Mouse (Mus musculus): ENCODE results near the gene Zbtb7a. TPM values are rescaled to one million over a fixed set of nuclear protein-coding genes. Genes with fewer than 3 reads are reported as not detected.

Gene Zbtb7a
- total and polyA plus RNA-seq, 2 experiments from 2014 or later, result 22.3 to 37.3 TPM

DNA sequence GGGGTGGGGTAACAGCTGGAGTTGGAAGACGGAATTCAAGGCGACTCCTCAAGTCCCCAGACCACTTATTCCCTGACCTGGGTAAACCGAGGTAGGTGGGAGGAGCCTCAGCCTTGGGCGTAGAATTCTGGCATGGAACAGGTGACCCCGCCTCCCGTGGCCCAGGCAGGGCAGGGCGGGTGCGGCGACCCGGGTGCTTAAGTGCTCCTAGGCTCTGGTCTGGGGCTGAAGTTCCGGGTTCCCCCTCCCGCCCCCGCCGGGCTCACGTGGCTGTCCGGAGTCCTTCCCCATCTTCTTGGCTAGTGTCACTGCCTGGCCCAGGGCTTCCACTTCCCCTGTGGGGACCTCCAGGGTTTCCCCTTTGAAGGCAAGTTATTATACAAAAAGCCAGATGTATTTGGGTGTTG is 836 bp upstream of the Zbtb7a start:
- no peak for DNase-seq (ENCODE audit: low spot score)
- ATAC-seq, result no peak

DNA sequence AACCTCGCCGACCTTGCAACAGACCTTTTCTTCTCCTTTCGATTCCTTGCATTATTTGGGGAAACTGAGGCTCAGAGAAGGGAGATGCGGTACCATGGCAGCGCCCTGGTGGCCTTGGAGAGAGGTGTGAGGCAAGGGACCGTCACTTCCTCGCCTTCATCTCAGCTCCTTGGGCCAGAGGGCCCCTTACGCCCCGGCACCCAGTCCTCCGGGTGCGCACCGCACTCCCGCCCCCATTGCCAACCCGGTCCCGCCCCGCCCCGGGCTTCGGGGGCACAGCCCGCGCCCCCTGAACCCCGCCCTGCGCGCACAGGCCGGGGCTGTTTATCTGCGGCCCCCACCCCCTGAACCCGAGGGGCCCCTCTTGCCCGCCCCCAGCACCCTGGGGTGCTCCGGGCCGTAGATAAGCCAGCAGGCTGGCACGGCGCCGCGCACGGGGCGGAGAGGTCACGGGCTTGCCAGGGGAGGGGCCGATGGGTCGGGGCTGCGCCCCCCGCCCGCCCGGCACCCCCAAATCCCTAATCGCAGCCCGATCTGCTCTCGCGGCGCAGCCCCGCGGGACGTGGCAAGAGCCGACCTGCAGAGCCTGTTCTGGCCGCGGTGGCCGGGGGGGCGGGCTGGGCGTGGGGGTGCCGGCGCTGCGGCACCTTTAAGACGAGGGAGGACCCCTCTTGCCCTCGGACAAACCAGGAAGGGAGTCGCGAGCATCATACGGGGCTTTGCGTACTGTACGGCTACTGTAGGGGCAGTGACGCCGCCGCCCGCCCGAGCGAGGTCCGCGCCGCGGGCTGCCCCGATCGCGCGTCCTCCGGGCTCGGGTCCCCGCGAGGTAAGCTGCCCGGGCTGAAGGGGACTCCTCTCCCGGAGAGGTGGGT is 1.0 kb downstream of the Zbtb7a start:
- DNase-seq (ENCODE audit: low spot score) (peak; percentile 85), ATAC-seq (peak; percentile 30)
- Histone ChIP-seq H3K9me3 (ENCODE audit: low read length) (no peaks in the 10 kb centered on the region), H3K4me2 (ENCODE audit: low read depth, low read length) (peak overlapping the region; percentile 99), H3K27ac (peak overlapping the region; percentile 96), H3K9ac (replicated peaks; ENCODE audit: low read length) (peak overlapping the region; percentile 96), H3K4me3 (ENCODE audit: low read length) (peak overlapping the region; percentile 94), H3K36me3 (ENCODE audit: insufficient read depth, low read length) (no peaks in the 10 kb centered on the region), H3K4me1 (ENCODE audit: insufficient read depth, low read length) (peaks cover 25% of the 10 kb centered on the region), H3K27me3 (ENCODE audit: insufficient read depth, low read length) (peaks cover 9% of the 10 kb centered on the region)
- TF ChIP-seq CTCF (IDR thresholded peaks at IDR 0.05; ENCODE audit: low read depth), result peak; percentile 7; the same call in 1 of the 2 replicates
- WGBS, result under 1% methylated on average over 76 of the region's 86 CpGs

More for the DNA sequence above, 836 bp upstream of the Zbtb7a start:
- Histone ChIP-seq H3K4me3 (ENCODE audit: low read length) (no peak overlapping the region), H3K27ac (no peak overlapping the region), H3K27me3 (ENCODE audit: insufficient read depth, low read length) (peaks cover 14% of the 10 kb centered on the region), H3K4me2 (ENCODE audit: low read depth, low read length) (no peak overlapping the region; the same call in 1 of the 2 replicates), H3K4me1 (ENCODE audit: insufficient read depth, low read length) (peaks cover 17% of the 10 kb centered on the region), H3K9ac (replicated peaks; ENCODE audit: low read length) (no peak overlapping the region), H3K9me3 (ENCODE audit: low read length) (no peaks in the 10 kb centered on the region), H3K36me3 (ENCODE audit: insufficient read depth, low read length) (no peaks in the 10 kb centered on the region)
- 4% methylated on average over 16 of the region's 16 CpGs for WGBS
- TF ChIP-seq CTCF (IDR thresholded peaks at IDR 0.05; ENCODE audit: low read depth), result no peak

DNA sequence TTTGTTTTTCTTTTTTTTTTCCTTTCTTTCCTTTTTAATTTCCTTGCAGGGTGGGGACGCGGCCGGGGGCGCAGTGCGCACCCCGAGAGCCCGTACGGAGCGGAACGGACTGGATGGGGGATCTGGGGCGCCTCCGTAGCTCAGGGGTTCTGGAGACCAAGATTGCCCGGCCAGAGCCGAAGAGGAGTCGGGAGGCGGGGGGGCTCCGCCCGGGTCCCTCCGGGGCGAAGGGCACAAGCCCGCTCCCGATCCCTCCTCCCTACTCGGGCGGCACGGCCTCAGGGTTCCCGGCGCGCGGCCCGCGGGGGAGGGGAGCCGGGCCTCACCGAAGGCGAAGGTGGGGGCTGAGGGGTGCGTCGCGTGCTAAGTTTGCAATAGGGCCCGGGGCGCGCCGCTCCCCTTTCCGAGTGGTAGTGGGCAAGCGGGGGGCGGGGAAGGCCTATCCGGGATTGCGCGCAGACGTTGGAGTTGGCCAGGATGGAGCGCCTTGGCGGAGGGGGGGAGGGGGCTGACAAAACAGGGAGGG is 1.7 kb downstream of the Zbtb7a start:
- TF ChIP-seq CTCF (IDR thresholded peaks at IDR 0.05; ENCODE audit: low read depth), result no peak
- DNase-seq (ENCODE audit: low spot score) (no peak), ATAC-seq (peak; percentile 52)
- Histone ChIP-seq H3K27me3 (ENCODE audit: insufficient read depth, low read length) (peaks cover 9% of the 10 kb centered on the region), H3K4me3 (ENCODE audit: low read length) (peak overlapping the region; percentile 94), H3K9ac (replicated peaks; ENCODE audit: low read length) (peak overlapping the region; percentile 96), H3K27ac (peak overlapping the region; percentile 96), H3K9me3 (ENCODE audit: low read length) (no peaks in the 10 kb centered on the region), H3K36me3 (ENCODE audit: insufficient read depth, low read length) (no peaks in the 10 kb centered on the region), H3K4me2 (ENCODE audit: low read depth, low read length) (peak overlapping the region; percentile 99), H3K4me1 (ENCODE audit: insufficient read depth, low read length) (peaks cover 25% of the 10 kb centered on the region)
- under 1% methylated on average over 49 of the region's 50 CpGs for WGBS

DNA sequence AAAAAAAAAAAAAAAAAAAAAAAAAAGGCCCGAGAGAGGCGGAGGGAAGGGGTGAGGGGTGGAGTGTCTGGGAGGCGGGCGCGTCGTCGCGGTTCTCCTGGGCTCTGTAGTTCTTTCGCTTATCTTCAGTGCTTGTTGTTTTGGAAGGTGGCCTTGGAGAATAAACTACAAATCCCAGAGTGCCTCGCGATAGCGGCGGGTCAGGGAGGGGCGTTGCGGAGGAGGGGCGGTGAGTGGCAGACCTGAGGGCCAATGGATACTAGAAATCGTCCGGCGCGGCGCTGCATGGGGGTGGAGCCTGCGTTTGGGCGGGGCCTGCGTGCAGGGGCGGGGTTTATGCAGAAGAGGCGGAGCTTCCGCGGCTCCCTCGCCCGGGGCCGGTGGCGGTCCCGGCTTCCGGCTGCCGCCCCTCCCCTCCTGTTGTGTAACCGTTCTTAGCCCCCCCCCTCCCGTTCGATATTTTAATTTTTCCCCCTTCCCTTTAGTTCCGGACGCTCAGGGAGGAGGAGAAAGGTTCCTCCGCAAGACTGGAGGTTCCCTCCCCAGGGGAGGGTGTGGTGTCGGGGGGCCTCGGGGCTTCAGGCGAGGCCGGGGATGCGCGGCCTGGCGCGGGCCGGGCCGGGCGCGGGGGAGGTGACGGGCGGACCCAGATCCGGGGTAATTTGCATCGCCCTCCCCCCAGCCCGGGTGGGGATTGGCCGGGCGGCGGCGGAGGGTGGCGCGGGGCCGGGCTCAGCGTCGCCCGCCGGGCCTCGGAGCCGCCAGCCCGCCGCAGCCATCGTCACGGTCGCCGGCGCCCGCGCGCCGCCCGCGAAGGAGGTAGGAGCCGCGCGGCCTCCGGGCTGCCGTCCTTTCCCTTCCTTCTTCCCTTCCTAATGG is 2.5 kb downstream of the Zbtb7a start:
- peaks cover 25% of the 10 kb centered on the region for H3K4me1 ChIP-seq (ENCODE audit: insufficient read depth, low read length)
- peak overlapping the region; percentile 77 for H3K27ac ChIP-seq
- no peak for TF ChIP-seq CTCF (IDR thresholded peaks at IDR 0.05; ENCODE audit: low read depth)
- peak overlapping the region; percentile 99 for H3K4me2 ChIP-seq (ENCODE audit: low read depth, low read length)
- H3K9ac ChIP-seq (replicated peaks; ENCODE audit: low read length), result peak overlapping the region; percentile 96
- no peaks in the 10 kb centered on the region for H3K36me3 ChIP-seq (ENCODE audit: insufficient read depth, low read length)
- H3K27me3 ChIP-seq (ENCODE audit: insufficient read depth, low read length), result peaks cover 9% of the 10 kb centered on the region
- H3K9me3 ChIP-seq (ENCODE audit: low read length), result no peaks in the 10 kb centered on the region
- ATAC-seq (peak; percentile 95), DNase-seq (ENCODE audit: low spot score) (peak; percentile 98)
- 1% methylated on average over 57 of the region's 89 CpGs for WGBS
- peak overlapping the region; percentile 94 for H3K4me3 ChIP-seq (ENCODE audit: low read length)

DNA sequence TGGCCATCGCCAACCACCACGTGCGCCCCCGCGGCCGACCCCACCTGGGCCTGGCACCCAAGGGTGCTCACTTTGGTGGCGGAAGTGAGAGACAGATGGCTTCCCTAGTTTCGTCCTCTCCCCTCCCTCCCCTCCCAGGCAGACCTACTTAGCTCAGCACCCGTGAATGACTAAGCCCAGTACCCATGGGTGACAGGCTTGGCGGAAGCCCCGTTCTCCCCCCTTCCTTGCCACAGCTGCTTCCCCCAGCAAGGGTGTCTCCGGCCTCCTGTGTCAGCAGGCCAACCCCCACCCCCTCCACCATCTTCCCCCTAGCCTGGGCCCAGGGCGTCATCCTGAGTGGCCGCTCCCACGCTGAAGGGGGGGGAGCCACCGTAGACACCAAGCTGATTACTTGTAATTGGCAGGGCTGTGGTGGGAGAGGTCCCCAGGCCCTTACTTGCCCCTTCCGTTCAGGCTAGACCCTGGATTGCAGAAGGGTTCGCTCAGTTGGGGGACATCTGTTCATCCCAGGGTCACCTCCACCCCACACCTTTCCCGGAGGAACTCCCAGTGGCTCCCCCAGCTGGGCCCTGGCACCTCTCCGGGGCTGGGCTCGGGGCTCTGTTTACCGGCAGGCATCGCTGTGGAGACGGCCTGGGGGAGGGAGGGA is 3.2 kb downstream of the Zbtb7a start:
- peak overlapping the region; percentile 77 for H3K27ac ChIP-seq
- DNase-seq (ENCODE audit: low spot score) (peak; percentile 41), ATAC-seq (no peak)
- H3K4me1 ChIP-seq (ENCODE audit: insufficient read depth, low read length), result peaks cover 25% of the 10 kb centered on the region
- no peak for TF ChIP-seq CTCF (IDR thresholded peaks at IDR 0.05; ENCODE audit: low read depth)
- WGBS, result under 1% methylated on average over 22 of the region's 24 CpGs
- H3K27me3 ChIP-seq (ENCODE audit: insufficient read depth, low read length), result peaks cover 9% of the 10 kb centered on the region
- H3K9me3 ChIP-seq (ENCODE audit: low read length), result no peaks in the 10 kb centered on the region
- H3K9ac ChIP-seq (replicated peaks; ENCODE audit: low read length), result peak overlapping the region; percentile 96
- no peaks in the 10 kb centered on the region for H3K36me3 ChIP-seq (ENCODE audit: insufficient read depth, low read length)
- peak overlapping the region; percentile 68 for H3K4me2 ChIP-seq (ENCODE audit: low read depth, low read length)
- H3K4me3 ChIP-seq (ENCODE audit: low read length), result peak overlapping the region; percentile 94
